Mouse (Mus musculus): Measurements from ENCODE around the gene Gm6588.

DNA sequence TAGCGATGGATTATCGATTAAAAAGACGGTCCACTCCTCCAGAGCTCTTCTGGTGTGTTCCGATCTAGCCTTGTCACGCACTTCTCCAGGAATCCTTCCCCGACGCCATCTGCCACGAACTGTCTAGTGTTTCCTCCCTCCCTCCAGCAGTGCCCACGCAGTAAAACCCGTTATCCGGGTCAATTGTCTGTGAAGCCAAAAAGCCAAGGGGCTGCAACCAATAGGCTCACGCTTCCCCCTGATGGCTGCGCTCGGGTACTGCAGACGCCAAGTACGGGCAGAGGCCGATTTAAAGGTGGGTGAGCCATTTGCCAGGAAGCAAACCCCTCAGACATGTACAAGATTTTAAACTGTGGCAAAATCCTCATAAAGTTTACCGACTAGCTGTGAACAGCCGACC is 20.3 kb upstream of the Gm6588 start:
- no peak for TF ChIP-seq POLR2A (IDR thresholded peaks at IDR 0.05; ENCODE audit: control insufficient read depth in 1 of 2, insufficient read depth in 1 of 2, low read depth in 1 of 2, low read length in 2 of 2, poor library complexity in 1 of 2)
- TF ChIP-seq CTCF (IDR thresholded peaks at IDR 0.05 in 2 of 3, conservative IDR thresholded peaks at IDR 0.05 in 1 of 3; ENCODE audit: control insufficient read depth in 1 of 3, insufficient read depth in 1 of 3, low read depth in 2 of 3, low read length in 3 of 3, poor library complexity in 1 of 3, severe bottlenecking in 1 of 3) = peak; percentile 25 to 56 (median 46); a peak in 5 of 6 replicates
- no peak for TF ChIP-seq MAFK (IDR thresholded peaks at IDR 0.05; ENCODE audit: borderline replicate concordance, low read depth, low read length)
- no peak for TF ChIP-seq ELF1 (IDR thresholded peaks at IDR 0.05; ENCODE audit: low read depth, low read length)
- TF ChIP-seq RAD21 (IDR thresholded peaks at IDR 0.05; ENCODE audit: low read depth, low read length) = peak; percentile 46
- TF ChIP-seq EP300 (IDR thresholded peaks at IDR 0.05; ENCODE audit: low read depth in 1 of 2, low read length in 2 of 2) = no peak
- TF ChIP-seq GATA1 (IDR thresholded peaks at IDR 0.05; ENCODE audit: low read depth, low read length) = no peak
- TF ChIP-seq TCF12 (IDR thresholded peaks at IDR 0.05; ENCODE audit: low read depth, low read length) = no peak
- TF ChIP-seq TAL1 (IDR thresholded peaks at IDR 0.05; ENCODE audit: low read length) = no peak
- TF ChIP-seq ZMIZ1 (IDR thresholded peaks at IDR 0.05; ENCODE audit: low read depth, low read length) = no peak
- TF ChIP-seq BHLHE40 (IDR thresholded peaks at IDR 0.05; ENCODE audit: borderline replicate concordance, low read depth, low read length) = no peak
- peak; percentile 35 for TF ChIP-seq SMC3 (IDR thresholded peaks at IDR 0.05; ENCODE audit: low read depth, low read length)
